Mouse (Mus musculus) spleen, postnatal 0 days (tissue): ENCODE data around the gene Faap100. TPM values are rescaled to one million over a fixed set of nuclear protein-coding genes. Genes with fewer than 3 reads are reported as not detected.

Experiments
- polyA plus RNA-seq: library from polyadenylated mRNA; unstranded; fragments of >200 nt; fragmentation: Nextera tagmentation; extraction: Ambion mirVana; gene quantifications from 2 replicates; pipeline ENCODE4 v1.2.1, GENCODE M21; 2015

Faap100 gene
- polyA plus RNA-seq = 11.0 and 12.8 TPM in 2 replicates

GRCm38 (mm10) chr11:120378611-120379540, at the start of gene Faap100:
Gene Faap100 (minus strand): TSS chr11:120378764.

GRCm38 (mm10) chr11:120361295-120361694, 17.3 kb downstream of the Faap100 start, which contains the start of gene Fscn2:
Gene Fscn2 (plus strand): TSS chr11:120361534.

GRCm38 (mm10) chr11:120347791-120348683, 30.5 kb downstream of the Faap100 start, which contains the start of gene Actg1:
Gene Actg1 (minus strand): TSS chr11:120348542.

Other genes starting within 250 kb of the Faap100 start
- gene Slc38a10, start 227.4 kb downstream of the Faap100 start, polyA plus RNA-seq = 36.2 and 41.7 TPM in 2 replicates
- 2.6 and 4.8 TPM in 2 replicates for gene Bahcc1, start 145.8 kb downstream of the Faap100 start, polyA plus RNA-seq
- 706 and 868 TPM in 2 replicates for gene Actg1, start 30.2 kb downstream of the Faap100 start, polyA plus RNA-seq
- gene Fscn2, start 17.2 kb downstream of the Faap100 start, polyA plus RNA-seq = 0.29 and 0.52 TPM in 2 replicates
- 19.0 and 19.5 TPM in 2 replicates for gene Nploc4, start 58.9 kb upstream of the Faap100 start, polyA plus RNA-seq
- 0.07 TPM in 1 of 2 replicates, not detected in the other for gene Tspan10, start 63.9 kb upstream of the Faap100 start, polyA plus RNA-seq
- 0.12 and 0.16 TPM in 2 replicates for gene Pde6g, start 74.7 kb upstream of the Faap100 start, polyA plus RNA-seq
- gene Oxld1, start 79.3 kb upstream of the Faap100 start, polyA plus RNA-seq = 11.2 and 15.7 TPM in 2 replicates
- gene Ccdc137, start 79.4 kb upstream of the Faap100 start, polyA plus RNA-seq = 24.2 and 24.8 TPM in 2 replicates
- 22.7 TPM in 2 replicates for gene Arl16, start 88.8 kb upstream of the Faap100 start, polyA plus RNA-seq
- 99.2 and 107 TPM in 2 replicates for gene Mrpl12, start 105.8 kb upstream of the Faap100 start, polyA plus RNA-seq
- 16.9 and 18.6 TPM in 2 replicates for gene Slc25a10, start 113.1 kb upstream of the Faap100 start, polyA plus RNA-seq
- gene Gcgr, start 151.9 kb upstream of the Faap100 start, polyA plus RNA-seq = 0.13 TPM in 1 of 2 replicates, not detected in the other
- 76.2 and 89.7 TPM in 2 replicates for gene Mcrip1, start 171.0 kb upstream of the Faap100 start, polyA plus RNA-seq
- gene Ppp1r27, start 172.4 kb upstream of the Faap100 start, polyA plus RNA-seq = not detected in 2 replicates
- 206 and 241 TPM in 2 replicates for gene P4hb, start 194.5 kb upstream of the Faap100 start, polyA plus RNA-seq
- gene Arhgdia, start 202.9 kb upstream of the Faap100 start, polyA plus RNA-seq = 234 and 266 TPM in 2 replicates
- 381 and 432 TPM in 2 replicates for gene Alyref, start 219.6 kb upstream of the Faap100 start, polyA plus RNA-seq
- 120 and 128 TPM in 2 replicates for gene Anapc11, start 219.7 kb upstream of the Faap100 start, polyA plus RNA-seq
- 2.7 and 5.2 TPM in 2 replicates for gene Npb, start 229.7 kb upstream of the Faap100 start, polyA plus RNA-seq
- 48.5 and 54.1 TPM in 2 replicates for gene Pcyt2, start 239.2 kb upstream of the Faap100 start, polyA plus RNA-seq
- gene Sirt7, start 246.5 kb upstream of the Faap100 start, polyA plus RNA-seq = 49.4 and 54.1 TPM in 2 replicates